Mouse (Mus musculus): ENCODE results near the gene Rnd3. TPM values are rescaled to one million over a fixed set of nuclear protein-coding genes. Genes with fewer than 3 reads are reported as not detected.

The Rnd3 gene
- 27.3 and 31.5 TPM in 2 replicates for polyA plus RNA-seq (2015; fragmentation: Nextera tagmentation; extraction: Ambion mirVana)

DNA sequence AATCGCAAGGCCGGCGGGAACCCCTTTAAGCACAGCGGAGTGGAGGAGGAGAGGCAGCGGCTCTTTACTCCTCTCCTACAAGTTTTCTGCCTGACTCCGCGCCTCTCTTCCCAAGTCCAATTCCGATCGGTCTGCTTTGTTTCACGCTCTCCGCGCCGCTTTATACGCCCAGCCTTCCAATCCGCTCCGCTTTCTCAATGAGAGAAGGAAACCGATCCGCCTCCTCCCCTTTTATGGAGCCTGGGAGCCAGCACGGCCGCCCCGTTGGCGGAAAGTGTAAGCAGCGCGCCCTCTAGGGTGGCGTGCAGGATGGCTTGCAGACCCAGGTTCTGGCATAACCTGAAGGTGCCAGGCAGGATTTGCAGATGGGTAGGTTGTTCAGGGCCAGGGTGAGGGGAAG is at the start of gene Rnd3:
Rnd3 (minus strand) TSS at position 137 of the 400 bp plus-strand sequence.
- 0% methylated on average over 25 of the region's 25 CpGs for WGBS
- peak within 1 kb of the TSS; percentile 76 for H3K4me2 ChIP-seq (ENCODE audit: low read depth, low read length)

DNA sequence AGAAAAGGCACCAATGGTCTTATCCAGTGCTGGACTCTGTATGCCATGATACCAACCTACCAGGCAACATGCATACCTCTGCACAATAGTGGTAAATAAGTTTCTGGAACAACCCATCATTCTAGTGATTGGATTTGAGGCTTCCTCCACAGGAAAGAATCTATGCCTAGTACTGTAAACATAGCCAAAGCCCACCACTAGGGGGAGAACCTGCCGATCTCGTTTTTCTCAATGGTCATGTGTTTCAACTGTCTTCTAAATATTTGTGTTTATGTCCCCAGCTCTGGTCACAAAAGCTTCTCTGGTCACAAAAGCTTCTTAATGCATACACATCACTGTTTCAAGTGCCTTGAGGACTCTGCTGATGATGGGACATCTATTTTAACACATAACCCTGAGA is 43.4 kb upstream of the Rnd3 start:
- Histone ChIP-seq H3K9me3 (replicated peaks; ENCODE audit: control insufficient read depth, low read length) (no peaks in the 10 kb centered on the region), H3K4me2 (ENCODE audit: low read depth, low read length) (no peak overlapping the region), H3K4me1 (ENCODE audit: control insufficient read depth, insufficient read depth, low read length) (no peaks in the 10 kb centered on the region), H3K9ac (ENCODE audit: low read length) (no peak overlapping the region), H3K4me3 (ENCODE audit: low read length) (no peak overlapping the region), H3K27ac (ENCODE audit: low read length) (no peak overlapping the region), H3K27me3 (ENCODE audit: control insufficient read depth, insufficient read depth, low read length) (no peaks in the 10 kb centered on the region), H3K36me3 (ENCODE audit: control insufficient read depth, insufficient read depth) (no peaks in the 10 kb centered on the region)
- WGBS = 58% methylated on average over 2 of the region's 2 CpGs
- ATAC-seq (replicated peaks; ENCODE audit: extremely low read depth, insufficient read depth, low FRiP score) = no peak

More for the DNA sequence above, at the start of gene Rnd3:
- Histone ChIP-seq H3K4me1 (ENCODE audit: control insufficient read depth, insufficient read depth, low read length) (peaks cover 19% of the 10 kb centered on the region), H3K4me3 (ENCODE audit: low read length) (peak within 1 kb of the TSS; percentile 63), H3K27me3 (ENCODE audit: control insufficient read depth, insufficient read depth, low read length) (peaks cover 4% of the 10 kb centered on the region; the same call in 1 of the 2 replicates), H3K27ac (ENCODE audit: low read length) (peak within 1 kb of the TSS; percentile 96), H3K9ac (ENCODE audit: low read length) (peak within 1 kb of the TSS; percentile 86), H3K36me3 (ENCODE audit: control insufficient read depth, insufficient read depth) (no peaks in the 10 kb centered on the region), H3K9me3 (replicated peaks; ENCODE audit: control insufficient read depth, low read length) (no peaks in the 10 kb centered on the region)
- ATAC-seq (replicated peaks; ENCODE audit: extremely low read depth, insufficient read depth, low FRiP score) = peak; percentile 83

DNA sequence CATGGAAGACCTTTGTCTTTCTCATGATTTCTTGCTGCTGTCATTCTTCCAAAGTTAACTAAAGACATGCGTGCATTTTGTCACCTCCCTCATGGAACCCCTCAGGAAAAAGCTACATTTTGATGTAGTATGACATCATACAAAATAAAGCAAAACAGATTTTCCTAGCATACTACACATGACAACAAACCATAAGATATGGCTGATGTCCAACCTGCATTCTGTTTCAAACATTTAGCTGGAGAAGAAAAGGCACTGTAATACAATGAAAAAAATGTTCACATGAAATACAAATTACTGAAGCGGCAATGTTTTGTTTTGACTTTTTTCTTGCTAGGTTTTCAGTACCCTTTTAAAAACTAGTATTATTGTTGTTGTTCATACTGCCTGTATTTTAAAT is 36.9 kb upstream of the Rnd3 start:
- Histone ChIP-seq H3K27me3 (ENCODE audit: control insufficient read depth, insufficient read depth, low read length) (no peaks in the 10 kb centered on the region), H3K4me1 (ENCODE audit: control insufficient read depth, insufficient read depth, low read length) (no peaks in the 10 kb centered on the region), H3K9me3 (replicated peaks; ENCODE audit: control insufficient read depth, low read length) (no peaks in the 10 kb centered on the region), H3K9ac (ENCODE audit: low read length) (no peak overlapping the region), H3K4me3 (ENCODE audit: low read length) (no peak overlapping the region), H3K27ac (ENCODE audit: low read length) (no peak overlapping the region), H3K4me2 (ENCODE audit: low read depth, low read length) (no peak overlapping the region), H3K36me3 (ENCODE audit: control insufficient read depth, insufficient read depth) (no peaks in the 10 kb centered on the region)
- ATAC-seq (replicated peaks; ENCODE audit: extremely low read depth, insufficient read depth, low FRiP score) = no peak
- 83% methylated on average over 2 of the region's 2 CpGs for WGBS

- no peak overlapping the region for H3K9ac ChIP-seq (ENCODE audit: low read length)
- WGBS = 88% methylated on average over 4 of the region's 4 CpGs
- ATAC-seq (replicated peaks; ENCODE audit: extremely low read depth, insufficient read depth, low FRiP score) = no peak
- no peaks in the 10 kb centered on the region for H3K9me3 ChIP-seq (replicated peaks; ENCODE audit: control insufficient read depth, low read length)
- no peak overlapping the region for H3K4me2 ChIP-seq (ENCODE audit: low read depth, low read length)
- H3K4me1 ChIP-seq (ENCODE audit: control insufficient read depth, insufficient read depth, low read length) = no peaks in the 10 kb centered on the region
- no peaks in the 10 kb centered on the region for H3K36me3 ChIP-seq (ENCODE audit: control insufficient read depth, insufficient read depth)
- H3K27ac ChIP-seq (ENCODE audit: low read length) = no peak overlapping the region
- no peaks in the 10 kb centered on the region for H3K27me3 ChIP-seq (ENCODE audit: control insufficient read depth, insufficient read depth, low read length)
- H3K4me3 ChIP-seq (ENCODE audit: low read length) = no peak overlapping the region
These were observed 34.1 kb upstream of the Rnd3 start for GRCm38 (mm10) chr2:51182990-51183389.

DNA sequence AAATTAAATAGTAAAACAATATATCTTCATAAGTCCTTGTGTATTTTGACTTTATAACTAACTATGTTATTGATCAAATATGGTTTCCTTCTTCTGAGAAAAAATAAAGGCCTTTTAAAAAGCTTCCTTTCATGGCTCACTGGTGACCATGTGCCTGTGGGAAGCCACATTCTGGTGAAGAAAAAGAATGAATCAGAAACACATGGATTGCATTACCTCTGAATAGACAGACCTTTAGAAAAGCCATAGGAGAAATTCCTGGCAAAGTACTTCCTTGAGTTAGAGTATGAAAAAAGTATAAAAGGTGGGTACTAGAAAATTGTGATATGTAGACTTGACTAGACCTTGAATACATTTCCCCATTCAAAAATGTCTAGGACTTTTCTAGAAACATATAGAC is 32.5 kb upstream of the Rnd3 start:
- no peaks in the 10 kb centered on the region for H3K27me3 ChIP-seq (ENCODE audit: control insufficient read depth, insufficient read depth, low read length)
- ATAC-seq (replicated peaks; ENCODE audit: extremely low read depth, insufficient read depth, low FRiP score) = no peak

DNA sequence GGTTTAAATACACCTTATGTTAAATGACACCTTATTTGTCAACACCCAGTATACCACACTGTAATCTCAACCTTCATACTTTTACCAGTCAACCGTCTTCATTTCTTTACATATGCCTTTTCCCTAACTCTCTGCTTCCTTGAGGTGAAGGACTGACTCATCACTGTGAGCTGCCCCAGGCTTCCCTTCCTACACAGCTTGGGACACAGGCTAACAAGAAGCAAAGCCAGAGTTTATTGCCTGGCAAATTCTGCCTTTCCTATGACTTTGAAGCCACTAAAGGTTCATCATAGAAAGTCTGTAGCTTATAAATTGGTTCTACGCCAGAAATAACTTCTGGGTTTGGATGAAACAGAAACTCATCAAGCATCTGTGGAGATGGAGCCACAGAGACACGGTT is 30.2 kb upstream of the Rnd3 start:
- H3K4me1 ChIP-seq (ENCODE audit: control insufficient read depth, insufficient read depth, low read length) = no peaks in the 10 kb centered on the region
- H3K36me3 ChIP-seq (ENCODE audit: control insufficient read depth, insufficient read depth) = no peaks in the 10 kb centered on the region
- no peaks in the 10 kb centered on the region for H3K9me3 ChIP-seq (replicated peaks; ENCODE audit: control insufficient read depth, low read length)
- ATAC-seq (replicated peaks; ENCODE audit: extremely low read depth, insufficient read depth, low FRiP score) = no peak
- no peak overlapping the region for H3K4me3 ChIP-seq (ENCODE audit: low read length)
- H3K27ac ChIP-seq (ENCODE audit: low read length) = no peak overlapping the region
- WGBS = 69% methylated on average over 3 of the region's 3 CpGs
- no peak overlapping the region for H3K4me2 ChIP-seq (ENCODE audit: low read depth, low read length)
- no peaks in the 10 kb centered on the region for H3K27me3 ChIP-seq (ENCODE audit: control insufficient read depth, insufficient read depth, low read length)
- H3K9ac ChIP-seq (ENCODE audit: low read length) = no peak overlapping the region

More for the DNA sequence above, 32.5 kb upstream of the Rnd3 start:
- H3K4me2 ChIP-seq (ENCODE audit: low read depth, low read length) = no peak overlapping the region
- no peak overlapping the region for H3K9ac ChIP-seq (ENCODE audit: low read length)
- H3K36me3 ChIP-seq (ENCODE audit: control insufficient read depth, insufficient read depth) = no peaks in the 10 kb centered on the region
- H3K4me3 ChIP-seq (ENCODE audit: low read length) = no peak overlapping the region
- no peaks in the 10 kb centered on the region for H3K9me3 ChIP-seq (replicated peaks; ENCODE audit: control insufficient read depth, low read length)
- no peaks in the 10 kb centered on the region for H3K4me1 ChIP-seq (ENCODE audit: control insufficient read depth, insufficient read depth, low read length)
- no peak overlapping the region for H3K27ac ChIP-seq (ENCODE audit: low read length)

DNA sequence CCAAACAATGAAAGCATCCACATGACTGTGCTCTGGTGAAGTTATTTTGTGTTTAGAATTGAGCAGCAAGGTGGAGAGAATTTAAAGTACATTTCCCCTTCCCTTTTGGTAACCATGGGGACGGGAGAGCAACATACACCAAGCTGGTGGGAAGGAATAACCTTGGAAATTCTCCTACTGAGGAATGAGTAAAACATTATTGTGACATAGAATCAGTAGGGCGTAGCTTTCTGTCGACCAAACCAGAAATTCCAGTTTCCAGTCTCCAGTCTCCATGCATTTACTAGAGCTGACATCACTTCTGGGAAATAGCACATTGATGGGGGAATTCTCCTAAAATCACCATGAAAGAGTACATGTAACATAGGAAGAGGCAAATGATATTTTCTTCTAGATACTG is 28.7 kb upstream of the Rnd3 start:
- Histone ChIP-seq H3K27ac (ENCODE audit: low read length) (no peak overlapping the region), H3K27me3 (ENCODE audit: control insufficient read depth, insufficient read depth, low read length) (no peaks in the 10 kb centered on the region), H3K9ac (ENCODE audit: low read length) (no peak overlapping the region), H3K4me1 (ENCODE audit: control insufficient read depth, insufficient read depth, low read length) (no peaks in the 10 kb centered on the region), H3K4me3 (ENCODE audit: low read length) (no peak overlapping the region), H3K4me2 (ENCODE audit: low read depth, low read length) (no peak overlapping the region), H3K9me3 (replicated peaks; ENCODE audit: control insufficient read depth, low read length) (no peaks in the 10 kb centered on the region), H3K36me3 (ENCODE audit: control insufficient read depth, insufficient read depth) (no peaks in the 10 kb centered on the region)
- no peak for ATAC-seq (replicated peaks; ENCODE audit: extremely low read depth, insufficient read depth, low FRiP score)
- 68% methylated on average over 3 of the region's 3 CpGs for WGBS

- H3K36me3 ChIP-seq (ENCODE audit: control insufficient read depth, insufficient read depth) = no peaks in the 10 kb centered on the region
- no peaks in the 10 kb centered on the region for H3K27me3 ChIP-seq (ENCODE audit: control insufficient read depth, insufficient read depth, low read length)
- H3K9ac ChIP-seq (ENCODE audit: low read length) = no peak overlapping the region
- WGBS = 76% methylated on average over 5 of the region's 5 CpGs
- no peaks in the 10 kb centered on the region for H3K9me3 ChIP-seq (replicated peaks; ENCODE audit: control insufficient read depth, low read length)
- H3K4me1 ChIP-seq (ENCODE audit: control insufficient read depth, insufficient read depth, low read length) = no peaks in the 10 kb centered on the region
- H3K4me2 ChIP-seq (ENCODE audit: low read depth, low read length) = no peak overlapping the region
- H3K4me3 ChIP-seq (ENCODE audit: low read length) = no peak overlapping the region
- no peak overlapping the region for H3K27ac ChIP-seq (ENCODE audit: low read length)
- no peak for ATAC-seq (replicated peaks; ENCODE audit: extremely low read depth, insufficient read depth, low FRiP score)
These were observed 26.4 kb upstream of the Rnd3 start for GRCm38 (mm10) chr2:51175276-51175675.

DNA sequence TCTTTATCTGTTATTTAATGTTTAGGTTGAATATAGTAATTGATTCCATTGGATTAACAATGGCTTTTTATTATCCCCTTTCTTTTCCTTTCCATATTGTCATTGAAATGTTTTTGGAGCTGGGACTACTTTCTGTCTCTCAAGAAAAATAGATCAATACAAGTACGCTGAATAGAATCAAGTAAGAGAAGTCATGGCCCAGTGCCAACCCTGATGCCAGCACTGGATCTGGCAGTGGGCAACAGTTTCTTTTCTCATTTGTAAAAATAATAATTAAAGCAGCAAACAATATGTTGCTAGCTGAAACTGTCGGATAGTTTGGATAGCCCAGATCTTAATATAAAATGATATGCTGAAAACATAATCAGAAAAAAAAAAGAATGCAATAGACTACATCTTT is 12.2 kb upstream of the Rnd3 start:
- WGBS = 90% methylated on average over 2 of the region's 2 CpGs
- Histone ChIP-seq H3K27ac (ENCODE audit: low read length) (no peak overlapping the region), H3K9ac (ENCODE audit: low read length) (no peak overlapping the region), H3K27me3 (ENCODE audit: control insufficient read depth, insufficient read depth, low read length) (peaks cover 10% of the 10 kb centered on the region), H3K4me2 (ENCODE audit: low read depth, low read length) (no peak overlapping the region), H3K4me1 (ENCODE audit: control insufficient read depth, insufficient read depth, low read length) (no peaks in the 10 kb centered on the region), H3K36me3 (ENCODE audit: control insufficient read depth, insufficient read depth) (no peaks in the 10 kb centered on the region), H3K9me3 (replicated peaks; ENCODE audit: control insufficient read depth, low read length) (no peaks in the 10 kb centered on the region), H3K4me3 (ENCODE audit: low read length) (no peak overlapping the region)
- no peak for ATAC-seq (replicated peaks; ENCODE audit: extremely low read depth, insufficient read depth, low FRiP score)

- ATAC-seq (replicated peaks; ENCODE audit: extremely low read depth, insufficient read depth, low FRiP score) = no peak
- Histone ChIP-seq H3K36me3 (ENCODE audit: control insufficient read depth, insufficient read depth) (no peaks in the 10 kb centered on the region), H3K4me2 (ENCODE audit: low read depth, low read length) (peak overlapping the region; percentile 76), H3K4me1 (ENCODE audit: control insufficient read depth, insufficient read depth, low read length) (peaks cover 23% of the 10 kb centered on the region), H3K4me3 (ENCODE audit: low read length) (peak overlapping the region; percentile 63), H3K9me3 (replicated peaks; ENCODE audit: control insufficient read depth, low read length) (no peaks in the 10 kb centered on the region), H3K27me3 (ENCODE audit: control insufficient read depth, insufficient read depth, low read length) (peaks cover 2% of the 10 kb centered on the region; the same call in 1 of the 2 replicates), H3K27ac (ENCODE audit: low read length) (peak overlapping the region; percentile 96), H3K9ac (ENCODE audit: low read length) (peak overlapping the region; percentile 86)
- WGBS = under 1% methylated on average over 20 of the region's 20 CpGs
These were observed 457 bp downstream of the Rnd3 start for GRCm38 (mm10) chr2:51148454-51148853.

Measured in heart, embryonic 16.5 days (tissue).